In the genomic region with DNA sequence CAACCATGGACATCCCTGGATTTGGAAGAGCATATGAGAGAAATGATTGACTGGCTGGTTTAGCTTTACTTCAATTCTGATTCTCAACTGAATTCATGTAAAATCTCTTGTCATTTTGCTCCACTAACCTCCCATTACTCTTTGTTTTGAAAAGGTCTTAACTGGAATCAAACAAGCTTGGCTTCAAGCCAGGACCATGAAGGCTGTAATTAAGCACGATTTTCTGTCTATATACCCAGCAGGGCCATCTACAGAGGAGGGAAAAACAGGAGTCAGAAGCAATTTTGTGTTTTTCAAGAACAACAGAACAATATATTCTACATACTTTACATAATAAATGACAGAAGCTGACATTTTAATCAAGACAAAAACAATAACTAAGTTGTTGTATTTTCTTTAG, we compare ENCODE assay signal across 16 mouse cellular contexts.
"Had no signal": no experiment of that assay in that cellular context is flagged by ENCODE, and none has a peak within 500 bp of the region (broad histone marks: within the 10 kb centered on the region; RNA-seq: fewer than 3 reads in every experiment).

No protein-coding gene starts in this region.

- H3K27me3 ChIP-seq: limb, embryonic 13.5 days; neural tube, embryonic 15.5 days; stomach, embryonic 15.5 days had no signal

- DNase-seq: kidney, adult 2 months; kidney, postnatal 4 days; left cerebral cortex, postnatal 4 days; lung, adult 18-20 months; lung, postnatal 10 days; lung, postnatal 4 days; right cerebral cortex, postnatal 14 days; thymus, adult 2 months; thymus, postnatal 25 days had no signal

- H3K4me1 ChIP-seq: limb, embryonic 13.5 days; neural tube, embryonic 15.5 days; stomach, embryonic 15.5 days had no signal

- H3K27ac ChIP-seq: layer of hippocampus, adult 2 months; limb, embryonic 13.5 days; liver, embryonic 14.5 days; neural tube, embryonic 15.5 days; stomach, embryonic 15.5 days had no signal

- H3K4me2 ChIP-seq: limb, embryonic 13.5 days; midbrain, embryonic 11.5 days; neural tube, embryonic 15.5 days; stomach, embryonic 15.5 days had no signal

- H3K36me3 ChIP-seq: limb, embryonic 13.5 days; neural tube, embryonic 15.5 days; stomach, embryonic 15.5 days had no signal

- H3K9me3 ChIP-seq: limb, embryonic 13.5 days; neural tube, embryonic 15.5 days; stomach, embryonic 15.5 days had no signal

- H3K9ac ChIP-seq: limb, embryonic 13.5 days; liver, embryonic 14.5 days; neural tube, embryonic 15.5 days; stomach, embryonic 15.5 days had no signal

- H3K4me3 ChIP-seq: layer of hippocampus, adult 2 months; limb, embryonic 13.5 days; myocyte; neural tube, embryonic 15.5 days; stomach, embryonic 15.5 days had no signal
